Mouse (Mus musculus) lung, postnatal 0 days (tissue): ENCODE measurements around the gene Asic2.

Source experiments
- CTCF ChIP-seq: IDR thresholded peaks from 2 replicates; pipeline ENCODE4 v1.5.1; 2016; ENCODE audit warnings: antibody characterized with exemption, mild to moderate bottlenecking
- EP300 ChIP-seq: IDR thresholded peaks from 2 replicates; pipeline ENCODE4 v1.6.1; 2016; ENCODE audit warnings: antibody characterized with exemption, mild to moderate bottlenecking, control low read depth

DNA sequence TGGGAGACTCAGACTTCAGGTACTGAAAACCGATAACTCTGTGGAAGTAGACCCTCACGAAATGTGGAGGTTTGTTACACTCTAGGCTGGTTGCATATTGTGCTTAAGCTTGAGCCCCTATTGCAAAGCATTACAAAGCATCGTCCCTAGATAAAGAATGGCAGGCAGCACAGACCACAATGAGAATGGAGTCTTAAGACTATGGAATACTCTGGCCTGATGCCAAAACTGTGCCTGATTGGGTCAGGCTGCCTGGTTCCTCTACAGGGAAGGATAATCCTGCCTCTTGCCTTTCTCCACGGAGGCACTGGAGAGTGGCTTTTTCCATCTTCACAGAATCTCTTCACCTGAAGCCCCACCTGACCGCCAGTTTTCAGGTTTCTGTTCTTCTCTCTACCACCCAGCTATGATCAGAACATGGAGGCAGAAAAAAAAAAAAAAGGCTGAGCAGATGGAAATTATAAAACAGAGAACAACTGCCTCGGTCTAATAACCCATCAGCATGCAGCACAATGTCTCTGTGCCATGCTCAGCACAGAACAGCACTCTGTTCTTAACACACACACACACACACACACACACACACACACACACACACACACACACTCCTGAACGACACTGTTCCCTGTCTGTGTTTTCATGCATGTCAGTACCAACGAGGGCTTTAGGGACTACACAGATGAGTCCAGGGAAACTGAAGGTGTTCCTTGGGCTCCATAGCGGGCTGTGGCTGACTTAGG, 470.4 kb downstream of the Asic2 start:
- TF ChIP-seq CTCF (no peak), EP300 (no peak)
